Mouse (Mus musculus): Measurements from ENCODE around the gene Nynrin.

DNA sequence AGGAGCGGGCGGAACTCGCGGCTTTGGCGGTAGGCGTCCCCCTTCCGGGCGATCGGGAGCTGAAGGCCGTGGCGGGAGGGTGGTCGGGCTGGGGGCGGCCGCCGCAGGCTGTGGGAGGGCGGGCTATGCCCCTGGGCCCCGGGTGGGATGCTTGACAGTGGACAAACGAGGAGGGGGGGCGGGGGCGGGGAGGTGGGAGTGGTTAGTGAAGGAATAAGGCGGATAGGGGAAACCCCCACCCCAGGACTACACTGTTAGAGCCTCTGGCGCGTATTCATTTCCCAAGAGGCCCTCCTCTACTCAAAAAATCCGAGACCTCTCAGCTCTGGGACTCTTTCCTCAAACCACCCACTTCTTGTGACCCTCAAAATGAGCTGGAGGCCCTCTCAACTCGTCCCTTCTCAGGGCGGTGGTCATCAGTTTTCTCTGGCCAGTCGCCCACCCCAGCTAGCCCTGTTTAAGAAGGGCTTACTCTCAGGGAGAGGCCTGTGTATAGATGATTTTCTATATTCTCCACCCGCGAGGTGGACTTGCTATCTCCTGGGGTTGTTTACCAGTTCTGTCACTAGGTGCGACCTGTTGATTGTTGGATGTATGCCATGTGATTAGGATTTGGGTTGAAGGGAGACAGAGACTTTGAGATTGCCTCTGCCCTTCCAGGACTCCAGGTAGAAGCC lies 31.4 kb downstream of the Nynrin start:
- TF ChIP-seq CTCF (IDR thresholded peaks at IDR 0.05) (no peak), POLR2A (IDR thresholded peaks at IDR 0.05; ENCODE audit: insufficient read depth, low read depth, low read length) (no peak)

Measured in heart, adult 2 months (tissue).